ENCODE assay signal across 16 mouse cellular contexts in genomic region chr10:110980441-110980840, GRCm38 (mm10).
"Had no signal": no experiment of that assay in that cellular context is flagged by ENCODE, and none has a peak within 500 bp of the region (broad histone marks: within the 10 kb centered on the region; RNA-seq: fewer than 3 reads in every experiment).

No protein-coding gene starts in this region.

- H3K27me3 ChIP-seq: limb, embryonic 13.5 days; liver, embryonic 15.5 days; neural tube, embryonic 15.5 days had no signal

- H3K9ac ChIP-seq: hindbrain, embryonic 14.5 days; limb, embryonic 13.5 days; liver, embryonic 15.5 days; lung, embryonic 14.5 days; neural tube, embryonic 15.5 days had no signal

- H3K9me3 ChIP-seq: limb, embryonic 13.5 days; liver, embryonic 15.5 days; midbrain, embryonic 10.5 days; neural tube, embryonic 15.5 days had no signal

- H3K4me3 ChIP-seq: layer of hippocampus, adult 2 months; limb, embryonic 13.5 days; liver, embryonic 15.5 days; midbrain, embryonic 10.5 days; myocyte; neural tube, embryonic 15.5 days had no signal

- DNase-seq: left cerebral cortex, postnatal 4 days; lung, embryonic 14.5 days; lung, postnatal 10 days; lung, postnatal 4 days; midbrain, embryonic 14.5 days; right cerebral cortex, adult 18-20 months; right cerebral cortex, postnatal 25 days had no signal

- H3K4me2 ChIP-seq: hindbrain, embryonic 14.5 days; limb, embryonic 13.5 days; liver, embryonic 15.5 days; lung, embryonic 14.5 days; neural tube, embryonic 15.5 days had no signal

- H3K27ac ChIP-seq: hindbrain, embryonic 14.5 days; kidney, postnatal 0 days; layer of hippocampus, adult 2 months; limb, embryonic 13.5 days; liver, embryonic 15.5 days; midbrain, embryonic 10.5 days; neural tube, embryonic 15.5 days; stomach, postnatal 0 days had no signal

- H3K4me1 ChIP-seq: limb, embryonic 13.5 days; midbrain, embryonic 10.5 days; neural tube, embryonic 15.5 days had no signal
